Mouse (Mus musculus): ENCODE measurements around the gene Jmjd1c. TPM values are rescaled to one million over a fixed set of nuclear protein-coding genes. Genes with fewer than 3 reads are reported as not detected.
A peak's percentile ranks its signal among the peaks of the same experiment; 100 is the strongest.

The Jmjd1c gene
- polyA plus RNA-seq, 1 experiment from 2014 or later = 36.7 TPM

- Histone ChIP-seq H3K4me1 (replicated peaks) (no peaks in the 10 kb centered on the region), H3K36me3 (peaks cover 98% of the 10 kb centered on the region), H3K9me3 (no peaks in the 10 kb centered on the region), H3K4me3 (no peak overlapping the region), H3K27me3 (ENCODE audit: insufficient read depth, poor library complexity, severe bottlenecking) (no peaks in the 10 kb centered on the region), H3K27ac (no peak overlapping the region)
- 100% methylated on average over 1 of the region's 1 CpGs for WGBS
- no peak for DNase-seq (ENCODE audit: low spot score)
Measured at GRCm38 (mm10) chr10:67253115-67253514, 157.2 kb downstream of the Jmjd1c start.

- peaks cover 36% of the 10 kb centered on the region for H3K36me3 ChIP-seq
- no peaks in the 10 kb centered on the region for H3K4me1 ChIP-seq (replicated peaks)
- no peak overlapping the region for H3K4me3 ChIP-seq
- H3K27ac ChIP-seq = no peak overlapping the region
- peak; percentile 47 for DNase-seq (ENCODE audit: low spot score)
- WGBS = 69% methylated on average over 1 of the region's 1 CpGs
- H3K9me3 ChIP-seq = no peaks in the 10 kb centered on the region
- no peaks in the 10 kb centered on the region for H3K27me3 ChIP-seq (ENCODE audit: insufficient read depth, poor library complexity, severe bottlenecking)
Measured at GRCm38 (mm10) chr10:67264852-67265251, 168.9 kb downstream of the Jmjd1c start.

GRCm38 (mm10) chr10:67275916-67276315, 180.0 kb downstream of the Jmjd1c start:
- no peak for DNase-seq (ENCODE audit: low spot score)
- Histone ChIP-seq H3K36me3 (peaks cover 39% of the 10 kb centered on the region), H3K4me1 (replicated peaks) (no peaks in the 10 kb centered on the region), H3K9me3 (no peaks in the 10 kb centered on the region), H3K27ac (no peak overlapping the region), H3K4me3 (no peak overlapping the region), H3K27me3 (ENCODE audit: insufficient read depth, poor library complexity, severe bottlenecking) (no peaks in the 10 kb centered on the region)

- no peaks in the 10 kb centered on the region for H3K27me3 ChIP-seq (ENCODE audit: insufficient read depth, poor library complexity, severe bottlenecking)
- WGBS = 75% methylated on average over 8 of the region's 8 CpGs
- H3K4me3 ChIP-seq = no peak overlapping the region
- H3K27ac ChIP-seq = no peak overlapping the region
- DNase-seq (ENCODE audit: low spot score) = no peak
- peaks cover 32% of the 10 kb centered on the region for H3K4me1 ChIP-seq (replicated peaks)
- no peaks in the 10 kb centered on the region for H3K36me3 ChIP-seq
- H3K9me3 ChIP-seq = no peaks in the 10 kb centered on the region
Measured at GRCm38 (mm10) chr10:67281852-67282251, 185.9 kb downstream of the Jmjd1c start.

- WGBS = 86% methylated on average over 2 of the region's 2 CpGs
- Histone ChIP-seq H3K27me3 (ENCODE audit: insufficient read depth, poor library complexity, severe bottlenecking) (no peaks in the 10 kb centered on the region), H3K9me3 (no peaks in the 10 kb centered on the region), H3K4me1 (replicated peaks) (peaks cover 32% of the 10 kb centered on the region), H3K36me3 (no peaks in the 10 kb centered on the region), H3K4me3 (no peak overlapping the region), H3K27ac (no peak overlapping the region)
- DNase-seq (ENCODE audit: low spot score) = no peak
Measured at GRCm38 (mm10) chr10:67282531-67282930, 186.6 kb downstream of the Jmjd1c start.

- DNase-seq (ENCODE audit: low spot score) = no peak
- Histone ChIP-seq H3K4me1 (replicated peaks) (peaks cover 32% of the 10 kb centered on the region), H3K27me3 (ENCODE audit: insufficient read depth, poor library complexity, severe bottlenecking) (no peaks in the 10 kb centered on the region), H3K27ac (no peak overlapping the region), H3K4me3 (peak overlapping the region; percentile 94), H3K36me3 (no peaks in the 10 kb centered on the region), H3K9me3 (no peaks in the 10 kb centered on the region)
- WGBS = 92% methylated on average over 9 of the region's 9 CpGs
Measured at GRCm38 (mm10) chr10:67283516-67283915, 187.6 kb downstream of the Jmjd1c start.

- H3K27me3 ChIP-seq (ENCODE audit: insufficient read depth, poor library complexity, severe bottlenecking) = no peaks in the 10 kb centered on the region
- H3K4me3 ChIP-seq = peak overlapping the region; percentile 94
- no peaks in the 10 kb centered on the region for H3K9me3 ChIP-seq
- H3K27ac ChIP-seq = peak overlapping the region; percentile 90
- 7% methylated on average over 10 of the region's 10 CpGs for WGBS
- H3K36me3 ChIP-seq = no peaks in the 10 kb centered on the region
- H3K4me1 ChIP-seq (replicated peaks) = peaks cover 32% of the 10 kb centered on the region
- peak; percentile 38 for DNase-seq (ENCODE audit: low spot score)
Measured at GRCm38 (mm10) chr10:67284311-67284710, 188.4 kb downstream of the Jmjd1c start.

- Histone ChIP-seq H3K9me3 (no peaks in the 10 kb centered on the region), H3K27ac (peak overlapping the region; percentile 90), H3K4me3 (peak overlapping the region; percentile 94), H3K36me3 (no peaks in the 10 kb centered on the region), H3K27me3 (ENCODE audit: insufficient read depth, poor library complexity, severe bottlenecking) (no peaks in the 10 kb centered on the region), H3K4me1 (replicated peaks) (peaks cover 32% of the 10 kb centered on the region)
- DNase-seq (ENCODE audit: low spot score) = no peak
- 0% methylated on average over 41 of the region's 41 CpGs for WGBS
Measured at GRCm38 (mm10) chr10:67284761-67285175, 188.8 kb downstream of the Jmjd1c start.

GRCm38 (mm10) chr10:67285176-67285814, 189.4 kb downstream of the Jmjd1c start, which contains the start of gene Nrbf2:
TSS of gene Nrbf2 (minus strand) at chr10:67285305.
- H3K4me1 ChIP-seq (replicated peaks) = peaks cover 32% of the 10 kb centered on the region
- H3K4me3 ChIP-seq = peak within 1 kb of the TSS; percentile 94
- peak within 1 kb of the TSS; percentile 90 for H3K27ac ChIP-seq
- peak; percentile 93 for DNase-seq (ENCODE audit: low spot score)
- H3K27me3 ChIP-seq (ENCODE audit: insufficient read depth, poor library complexity, severe bottlenecking) = no peaks in the 10 kb centered on the region
- H3K9me3 ChIP-seq = no peaks in the 10 kb centered on the region
- H3K36me3 ChIP-seq = no peaks in the 10 kb centered on the region
- 3% methylated on average over 50 of the region's 52 CpGs for WGBS

GRCm38 (mm10) chr10:67287877-67288276, 192.0 kb downstream of the Jmjd1c start:
- Histone ChIP-seq H3K4me3 (no peak overlapping the region), H3K36me3 (no peaks in the 10 kb centered on the region), H3K27me3 (ENCODE audit: insufficient read depth, poor library complexity, severe bottlenecking) (no peaks in the 10 kb centered on the region), H3K27ac (no peak overlapping the region), H3K9me3 (no peaks in the 10 kb centered on the region), H3K4me1 (replicated peaks) (peaks cover 23% of the 10 kb centered on the region)
- 83% methylated on average over 3 of the region's 3 CpGs for WGBS
- no peak for DNase-seq (ENCODE audit: low spot score)

GRCm38 (mm10) chr10:67290622-67291021, 194.7 kb downstream of the Jmjd1c start:
- DNase-seq (ENCODE audit: low spot score) = no peak
- Histone ChIP-seq H3K27me3 (ENCODE audit: insufficient read depth, poor library complexity, severe bottlenecking) (no peaks in the 10 kb centered on the region), H3K9me3 (no peaks in the 10 kb centered on the region), H3K27ac (no peak overlapping the region), H3K4me3 (no peak overlapping the region), H3K4me1 (replicated peaks) (peaks cover 2% of the 10 kb centered on the region; the same call in 1 of the 2 replicates), H3K36me3 (no peaks in the 10 kb centered on the region)
- 79% methylated on average over 4 of the region's 4 CpGs for WGBS

GRCm38 (mm10) chr10:67291087-67291486, 195.2 kb downstream of the Jmjd1c start:
- Histone ChIP-seq H3K4me3 (no peak overlapping the region), H3K9me3 (no peaks in the 10 kb centered on the region), H3K4me1 (replicated peaks) (no peaks in the 10 kb centered on the region), H3K27me3 (ENCODE audit: insufficient read depth, poor library complexity, severe bottlenecking) (no peaks in the 10 kb centered on the region), H3K27ac (no peak overlapping the region), H3K36me3 (no peaks in the 10 kb centered on the region)
- DNase-seq (ENCODE audit: low spot score) = no peak
- 81% methylated on average over 8 of the region's 8 CpGs for WGBS

- no peak overlapping the region for H3K4me3 ChIP-seq
- DNase-seq (ENCODE audit: low spot score) = no peak
- whole genome bisulfite sequencing = 78% methylated on average over 5 of the region's 5 CpGs
- no peaks in the 10 kb centered on the region for H3K9me3 ChIP-seq
- no peaks in the 10 kb centered on the region for H3K4me1 ChIP-seq (replicated peaks)
- no peaks in the 10 kb centered on the region for H3K27me3 ChIP-seq (ENCODE audit: insufficient read depth, poor library complexity, severe bottlenecking)
- no peak overlapping the region for H3K27ac ChIP-seq
- H3K36me3 ChIP-seq = no peaks in the 10 kb centered on the region
Measured at GRCm38 (mm10) chr10:67295331-67295730, 199.4 kb downstream of the Jmjd1c start.
